Mouse (Mus musculus): ENCODE results near the gene Rap1gap. TPM values are rescaled to one million over a fixed set of nuclear protein-coding genes. Genes with fewer than 3 reads are reported as not detected.
A peak's percentile ranks its signal among the peaks of the same experiment; 100 is the strongest.

Gene Rap1gap
- polyA plus RNA-seq, 1 experiment: 1.3 TPM

GRCm38 (mm10) chr4:137664980-137665675, 602 bp downstream of the Rap1gap start:
- H3K4me3 ChIP-seq: no peak overlapping the region
- no peak overlapping the region for H3ac ChIP-seq (ENCODE audit: control insufficient read depth, insufficient read length)
- H3K27me3 ChIP-seq (ENCODE audit: control insufficient read depth, insufficient read depth, insufficient read length): peaks cover 24% of the 10 kb centered on the region
- no peaks in the 10 kb centered on the region for H3K36me3 ChIP-seq (ENCODE audit: control insufficient read depth, insufficient read depth)
- TF ChIP-seq SRF (IDR thresholded peaks at IDR 0.05; ENCODE audit: control insufficient read depth, insufficient read length, low read depth) (no peak), MAX (IDR thresholded peaks at IDR 0.05; ENCODE audit: low read depth) (no peak), REST (IDR thresholded peaks at IDR 0.05; ENCODE audit: insufficient read depth, insufficient read length) (no peak)
- no peaks in the 10 kb centered on the region for H3K79me2 ChIP-seq (ENCODE audit: control insufficient read depth, insufficient read depth)
- peak overlapping the region; percentile 24 for H3K4me2 ChIP-seq (ENCODE audit: low read depth)

DNA sequence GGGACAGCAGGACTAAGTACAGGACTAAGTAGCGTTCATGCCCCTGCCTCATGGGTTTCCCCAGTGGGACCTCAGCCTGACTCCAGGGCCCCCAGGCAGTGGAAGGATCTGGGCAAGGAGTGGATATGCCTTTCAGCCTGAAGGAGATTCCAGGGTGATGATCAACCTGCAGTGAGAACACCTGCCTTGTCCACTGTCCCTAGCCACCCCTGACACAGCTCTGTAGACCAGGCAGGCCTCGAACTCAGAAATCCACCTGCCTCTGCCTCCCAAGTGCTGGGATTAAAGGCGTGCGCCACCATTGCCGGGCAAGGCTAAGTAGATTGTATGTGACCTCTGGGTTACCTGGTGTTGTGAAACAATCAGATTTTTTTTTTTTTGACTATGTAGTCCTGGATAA, 1.3 kb downstream of the Rap1gap start:
- H3K79me2 ChIP-seq (ENCODE audit: control insufficient read depth, insufficient read depth): no peaks in the 10 kb centered on the region
- peaks cover 24% of the 10 kb centered on the region for H3K27me3 ChIP-seq (ENCODE audit: control insufficient read depth, insufficient read depth, insufficient read length)
- TF ChIP-seq TCF3 (IDR thresholded peaks at IDR 0.05; ENCODE audit: insufficient read length, low read depth) (no peak), USF1 (IDR thresholded peaks at IDR 0.05; ENCODE audit: low read depth) (no peak)
- no peak overlapping the region for H3K4me2 ChIP-seq (ENCODE audit: low read depth)
- H3K36me3 ChIP-seq (ENCODE audit: control insufficient read depth, insufficient read depth): no peaks in the 10 kb centered on the region
- no peak overlapping the region for H3ac ChIP-seq (ENCODE audit: control insufficient read depth, insufficient read length)
- H3K4me3 ChIP-seq: no peak overlapping the region

GRCm38 (mm10) chr4:137666283-137666957, 1.9 kb downstream of the Rap1gap start:
- no peak overlapping the region for H3K4me3 ChIP-seq
- H3K27me3 ChIP-seq (ENCODE audit: control insufficient read depth, insufficient read depth, insufficient read length): peaks cover 24% of the 10 kb centered on the region

GRCm38 (mm10) chr4:137666958-137667345, 2.4 kb downstream of the Rap1gap start:
- H3K27me3 ChIP-seq (ENCODE audit: control insufficient read depth, insufficient read depth, insufficient read length): peaks cover 24% of the 10 kb centered on the region
- no peak overlapping the region for H3K4me2 ChIP-seq (ENCODE audit: low read depth)
- H3K79me2 ChIP-seq (ENCODE audit: control insufficient read depth, insufficient read depth): no peaks in the 10 kb centered on the region
- no peak for TF ChIP-seq TCF12 (IDR thresholded peaks at IDR 0.05; ENCODE audit: insufficient read depth, poor library complexity, severe bottlenecking)
- no peak for TF ChIP-seq MYOD1 (IDR thresholded peaks at IDR 0.05; ENCODE audit: control insufficient read depth in 1 of 3, insufficient read length in 2 of 3, low read depth in 2 of 3)
- TF ChIP-seq USF1 (IDR thresholded peaks at IDR 0.05; ENCODE audit: low read depth): no peak
- TF ChIP-seq TCF3 (IDR thresholded peaks at IDR 0.05; ENCODE audit: insufficient read length, low read depth): no peak
- no peak overlapping the region for H3ac ChIP-seq (ENCODE audit: control insufficient read depth, insufficient read length)
- no peak overlapping the region for H3K4me3 ChIP-seq
- no peaks in the 10 kb centered on the region for H3K36me3 ChIP-seq (ENCODE audit: control insufficient read depth, insufficient read depth)

More at GRCm38 (mm10) chr4:137666283-137666957, 1.9 kb downstream of the Rap1gap start:
- Histone ChIP-seq H3ac (ENCODE audit: control insufficient read depth, insufficient read length) (no peak overlapping the region), H3K4me2 (ENCODE audit: low read depth) (no peak overlapping the region), H3K36me3 (ENCODE audit: control insufficient read depth, insufficient read depth) (no peaks in the 10 kb centered on the region), H3K79me2 (ENCODE audit: control insufficient read depth, insufficient read depth) (no peaks in the 10 kb centered on the region)
- TF ChIP-seq SRF (IDR thresholded peaks at IDR 0.05; ENCODE audit: control insufficient read depth, insufficient read length, low read depth) (no peak), USF1 (IDR thresholded peaks at IDR 0.05; ENCODE audit: low read depth) (no peak), POLR2AphosphoS2 (IDR thresholded peaks at IDR 0.05; ENCODE audit: insufficient read length, low read depth) (no peak), MAX (IDR thresholded peaks at IDR 0.05; ENCODE audit: low read depth) (no peak), TCF12 (IDR thresholded peaks at IDR 0.05; ENCODE audit: insufficient read depth, poor library complexity, severe bottlenecking) (no peak), CEBPB (IDR thresholded peaks at IDR 0.05; ENCODE audit: insufficient read depth, poor library complexity, severe bottlenecking) (no peak), POLR2A (IDR thresholded peaks at IDR 0.05; ENCODE audit: insufficient read length, low read depth) (no peak)

DNA sequence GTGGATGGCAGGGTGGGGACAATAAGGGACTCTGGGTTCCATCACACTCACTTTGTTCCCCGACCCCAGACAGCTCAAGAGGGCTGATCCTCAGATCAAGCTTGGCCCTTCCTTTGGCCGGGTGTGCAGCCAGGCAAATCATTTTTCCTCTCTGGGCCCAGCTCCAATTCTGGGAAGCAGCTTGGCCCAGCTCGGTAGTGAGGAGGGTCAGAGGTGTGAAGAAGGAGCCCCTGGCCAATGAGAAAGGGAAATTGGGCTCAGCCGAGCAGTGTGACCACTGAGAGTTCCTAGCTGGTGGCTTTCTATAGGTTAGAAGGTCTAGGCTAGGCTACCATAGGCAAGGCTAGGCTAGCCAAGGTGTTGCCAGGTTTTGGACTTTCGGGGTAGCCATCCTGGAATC, 3.2 kb downstream of the Rap1gap start:
- H3ac ChIP-seq (ENCODE audit: control insufficient read depth, insufficient read length): no peak overlapping the region
- TF ChIP-seq E2F4 (IDR thresholded peaks at IDR 0.05; ENCODE audit: insufficient read depth) (no peak), CEBPB (IDR thresholded peaks at IDR 0.05; ENCODE audit: insufficient read depth, poor library complexity, severe bottlenecking) (no peak), SRF (IDR thresholded peaks at IDR 0.05; ENCODE audit: control insufficient read depth, insufficient read length, low read depth) (no peak), USF1 (IDR thresholded peaks at IDR 0.05; ENCODE audit: low read depth) (no peak), TCF12 (IDR thresholded peaks at IDR 0.05; ENCODE audit: insufficient read depth, poor library complexity, severe bottlenecking) (no peak), TCF3 (IDR thresholded peaks at IDR 0.05; ENCODE audit: insufficient read length, low read depth) (no peak), MYOD1 (IDR thresholded peaks at IDR 0.05; ENCODE audit: control insufficient read depth in 1 of 3, insufficient read length in 2 of 3, low read depth in 2 of 3) (no peak), MAX (IDR thresholded peaks at IDR 0.05; ENCODE audit: low read depth) (no peak), POLR2A (IDR thresholded peaks at IDR 0.05; ENCODE audit: insufficient read length, low read depth) (no peak), MYOG (IDR thresholded peaks at IDR 0.05; ENCODE audit: control insufficient read depth in 1 of 3, insufficient read depth in 1 of 3, insufficient read length in 2 of 3, low read depth in 2 of 3) (no peak), REST (IDR thresholded peaks at IDR 0.05; ENCODE audit: insufficient read depth, insufficient read length) (no peak), POLR2AphosphoS2 (IDR thresholded peaks at IDR 0.05; ENCODE audit: insufficient read length, low read depth) (no peak)
- no peaks in the 10 kb centered on the region for H3K79me2 ChIP-seq (ENCODE audit: control insufficient read depth, insufficient read depth)
- peaks cover 24% of the 10 kb centered on the region for H3K27me3 ChIP-seq (ENCODE audit: control insufficient read depth, insufficient read depth, insufficient read length)
- H3K36me3 ChIP-seq (ENCODE audit: control insufficient read depth, insufficient read depth): no peaks in the 10 kb centered on the region
- no peak overlapping the region for H3K4me2 ChIP-seq (ENCODE audit: low read depth)
- H3K4me3 ChIP-seq: no peak overlapping the region
